In genomic region chr5:122627243-122627642, GRCm38 (mm10) we compare ENCODE assay signal across 8 mouse cellular contexts. TPM values are rescaled to one million over a fixed set of nuclear protein-coding genes. Genes with fewer than 3 reads are reported as not detected.
DNase-seq lines count a peak whose midpoint lies in the region; ATAC-seq lines count a peak whose summit lies in the region.

No protein-coding gene starts in this region.

- no peak overlapping the region for H3K9ac ChIP-seq in hindbrain, embryonic 15.5 days

- H3K4me3 ChIP-seq in hindbrain, embryonic 15.5 days: no peak overlapping the region

- WGBS in hindbrain, embryonic 15.5 days: 38% methylated on average over 2 of the region's 2 CpGs

- no peaks in the 10 kb centered on the region for H3K4me1 ChIP-seq in hindbrain, embryonic 15.5 days (replicated peaks)

- no peaks in the 10 kb centered on the region for H3K36me3 ChIP-seq in hindbrain, embryonic 15.5 days

- no peaks in the 10 kb centered on the region for H3K27me3 ChIP-seq in hindbrain, embryonic 15.5 days

- no peak overlapping the region for H3K4me2 ChIP-seq in hindbrain, embryonic 15.5 days

- H3K27ac ChIP-seq in hindbrain, embryonic 15.5 days (replicated peaks): no peak overlapping the region

- no peaks in the 10 kb centered on the region for H3K9me3 ChIP-seq in hindbrain, embryonic 15.5 days

- DNase-seq in R1 (ENCODE audit: low read depth, low spot score): peak; percentile 91
- peak; percentile 96 to 97 for DNase-seq in cerebellum, postnatal 10 days
- DNase-seq in frontal cortex, postnatal 25 days (ENCODE audit: low spot score in 2 of 2): peak; percentile 87 to 90
- peak; percentile 82 to 98 for DNase-seq in layer of hippocampus, postnatal 25 days (ENCODE audit: extremely low spot score in 1 of 2, low spot score in 1 of 2)
- DNase-seq in lung, postnatal 36 days: peak; percentile 96
- DNase-seq in right cerebral cortex, adult 18-20 months: peak; percentile 87
- peak; percentile 70 to 76 for DNase-seq in urinary bladder, adult 18-20 months (ENCODE audit: low spot score in 2 of 2)

- peak; percentile 91; the same call in 1 of the 2 replicates for ATAC-seq in hindbrain, embryonic 15.5 days (ENCODE audit: low FRiP score, low read depth)

RNA-seq across cellular contexts. Expression of gene Ift81, which starts 12.9 kb away (rescaled TPM):
- polyA plus RNA-seq in hindbrain, embryonic 15.5 days (2015; fragmentation: Nextera tagmentation; extraction: Ambion mirVana): 52.9 and 68.5 TPM in 2 replicates
- total RNA-seq in layer of hippocampus, postnatal 25 days (2021): 10 to 100 TPM; 34.5 to 37.4 TPM

RNA-seq across cellular contexts. Expression of gene P2rx7, which starts 16.5 kb away (rescaled TPM):
- polyA plus RNA-seq in hindbrain, embryonic 15.5 days (2015; fragmentation: Nextera tagmentation; extraction: Ambion mirVana): 5.7 and 6.1 TPM in 2 replicates
- 10 to 100 TPM in 1 of 2 experiments, 1 to 10 TPM in 1; 7.0 to 10.8 TPM for total RNA-seq in layer of hippocampus, postnatal 25 days (2021)
